Mouse (Mus musculus): ENCODE results near the gene Inpp5f. TPM values are rescaled to one million over a fixed set of nuclear protein-coding genes. Genes with fewer than 3 reads are reported as not detected.
A peak's percentile ranks its signal among the peaks of the same experiment; 100 is the strongest.

Gene Inpp5f
- total RNA-seq (2012; rRNA removed) (9.5 and 9.9 TPM in 2 replicates), polyA plus RNA-seq (2012; ENCODE audit: insufficient read depth in 1 of 2, insufficient read length in 2 of 2, low read depth in 1 of 2, low replicate concordance in 2 of 2, missing spikeins in 1 of 2) (10 to 100 TPM in 1 of 2 experiments, not detected in 1; 14.3 TPM)

DNA sequence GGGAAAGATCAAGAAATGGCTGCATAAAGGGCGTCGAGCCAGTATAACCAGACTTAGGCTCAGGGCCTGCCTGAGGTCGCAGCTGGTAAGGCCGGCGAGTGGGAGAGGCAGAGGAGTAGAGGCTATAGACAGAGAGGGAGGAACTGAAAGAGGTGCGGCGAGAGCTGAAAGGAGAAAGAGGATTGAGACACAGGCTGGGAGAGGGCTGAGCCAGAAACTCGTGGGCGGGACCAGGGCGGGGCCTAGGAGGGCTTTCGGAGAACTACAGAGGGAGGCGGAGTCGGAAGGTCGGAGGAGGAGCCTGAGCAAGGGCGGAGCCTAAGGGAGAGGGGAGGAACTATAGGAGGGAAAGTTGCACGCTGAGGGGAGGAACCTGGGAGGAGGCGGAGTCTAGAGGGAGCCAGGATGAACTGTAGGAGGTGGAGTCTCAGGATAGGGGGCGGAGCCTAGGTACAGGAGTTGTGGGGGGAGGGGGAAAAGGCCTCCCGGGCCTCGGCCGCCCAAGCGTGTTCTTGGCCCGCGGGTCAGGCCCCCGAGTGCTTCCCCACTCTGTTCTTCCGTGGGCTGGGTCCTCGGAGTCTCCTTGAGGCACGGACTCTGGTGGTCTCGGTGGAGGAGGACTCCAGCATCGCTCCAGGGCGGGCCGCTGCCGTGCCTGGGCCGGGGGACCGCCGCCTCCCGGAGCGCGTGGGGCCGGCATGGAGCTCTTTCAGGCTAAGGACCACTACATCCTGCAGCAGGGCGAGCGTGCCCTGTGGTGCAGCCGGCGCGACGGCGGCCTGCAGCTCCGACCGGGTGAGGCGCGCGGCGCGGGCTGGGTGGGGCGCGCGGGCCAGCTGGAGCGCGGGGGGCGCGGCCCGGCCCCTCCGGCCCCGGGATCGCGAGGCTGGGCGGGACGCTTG is at the start of gene Inpp5f:
TSS of gene Inpp5f (plus strand) at position 432 of the 902 bp plus-strand sequence.
- TF ChIP-seq TBP (IDR thresholded peaks at IDR 0.05; ENCODE audit: low read depth, low read length) (peak; percentile 78), TCF12 (IDR thresholded peaks at IDR 0.05; ENCODE audit: low read depth, low read length) (peak; percentile 64), GATA1 (IDR thresholded peaks at IDR 0.05; ENCODE audit: low read depth, low read length) (no peak), HCFC1 (IDR thresholded peaks at IDR 0.05; ENCODE audit: low read depth, low read length) (peak; percentile 51; the same call in 1 of the 2 replicates), SIN3A (IDR thresholded peaks at IDR 0.05; ENCODE audit: low read length) (peak; percentile 6), ZC3H11A (IDR thresholded peaks at IDR 0.05; ENCODE audit: low read depth, low read length) (no peak), GABPA (IDR thresholded peaks at IDR 0.05; ENCODE audit: low read depth, low read length) (no peak), USF2 (IDR thresholded peaks at IDR 0.05; ENCODE audit: borderline replicate concordance in 1 of 2, insufficient read depth in 1 of 2, low read depth in 1 of 2, low read length in 2 of 2) (no peak), MYB (IDR thresholded peaks at IDR 0.05; ENCODE audit: low read depth, low read length) (no peak), E2F4 (IDR thresholded peaks at IDR 0.05; ENCODE audit: borderline replicate concordance, low read depth, low read length) (no peak), BHLHE40 (IDR thresholded peaks at IDR 0.05; ENCODE audit: borderline replicate concordance, low read depth, low read length) (no peak), ZNF384 (IDR thresholded peaks at IDR 0.05; ENCODE audit: low read depth, low read length) (no peak), ZMIZ1 (IDR thresholded peaks at IDR 0.05; ENCODE audit: low read depth, low read length) (peak; percentile 84), MAFK (IDR thresholded peaks at IDR 0.05; ENCODE audit: borderline replicate concordance, low read depth, low read length) (no peak), NELFE (IDR thresholded peaks at IDR 0.05; ENCODE audit: low read depth, low read length) (peak; percentile 73), CHD2 (IDR thresholded peaks at IDR 0.05; ENCODE audit: low read length) (peak; percentile 25; the same call in 1 of the 2 replicates), MYC (IDR thresholded peaks at IDR 0.05; ENCODE audit: low read depth, low read length) (0 out of 2 replicates have a peak, but pooled peaks have one; percentile 48), USF1 (IDR thresholded peaks at IDR 0.05; ENCODE audit: low read depth, low read length) (peak; percentile 2; the same call in 1 of the 2 replicates), UBTF (IDR thresholded peaks at IDR 0.05; ENCODE audit: borderline replicate concordance, insufficient read depth, low read depth, low read length) (no peak), EP300 (IDR thresholded peaks at IDR 0.05; ENCODE audit: low read depth in 1 of 2, low read length in 2 of 2) (no peak), POLR2A (IDR thresholded peaks at IDR 0.05; ENCODE audit: control insufficient read depth in 1 of 2, insufficient read depth in 1 of 2, low read depth in 1 of 2, low read length in 2 of 2, poor library complexity in 1 of 2) (peak; percentile 39 to 85; a peak in 3 of 4 replicates), RCOR1 (IDR thresholded peaks at IDR 0.05; ENCODE audit: low read depth, low read length) (no peak), ZKSCAN1 (IDR thresholded peaks at IDR 0.05; ENCODE audit: low read depth, low read length) (no peak), POLR2AphosphoS5 (IDR thresholded peaks at IDR 0.05; ENCODE audit: borderline replicate concordance, low read depth, low read length) (0 out of 2 replicates have a peak, but pooled peaks have one; percentile 12), MEF2A (IDR thresholded peaks at IDR 0.05; ENCODE audit: extremely low read depth, insufficient replicate concordance, low read depth, low read length, poor library complexity, severe bottlenecking) (no peak), MXI1 (IDR thresholded peaks at IDR 0.05; ENCODE audit: low read depth, low read length) (peak; percentile 76; the same call in 1 of the 2 replicates), TAL1 (IDR thresholded peaks at IDR 0.05; ENCODE audit: low read length) (no peak), SMC3 (IDR thresholded peaks at IDR 0.05; ENCODE audit: low read depth, low read length) (no peak), ETS1 (IDR thresholded peaks at IDR 0.05; ENCODE audit: low read depth, low read length) (0 out of 2 replicates have a peak, but pooled peaks have one; percentile 4), MAX (IDR thresholded peaks at IDR 0.05; ENCODE audit: low read length) (peak; percentile 49), MAZ (IDR thresholded peaks at IDR 0.05; ENCODE audit: low read depth, low read length) (peak; percentile 63; the same call in 1 of the 2 replicates)
- DNase-seq (ENCODE audit: low read depth, low spot score), result peak; percentile 97
- peaks cover 7 to 10% of the 10 kb centered on the region in 2 experiments for H3K4me1 ChIP-seq (ENCODE audit: control insufficient read depth in 1 of 2, insufficient read depth in 2 of 2, low read length in 2 of 2)
- no peaks in the 10 kb centered on the region for H3K27me3 ChIP-seq (ENCODE audit: control insufficient read depth in 1 of 2, insufficient read depth in 2 of 2, low read length in 2 of 2)
- peaks cover 0 to 10% of the 10 kb centered on the region in 2 experiments; a peak in 2 of 4 replicates for H3K36me3 ChIP-seq (ENCODE audit: control insufficient read depth in 1 of 2, insufficient read depth in 2 of 2, low read length in 2 of 2)
- H3K79me2 ChIP-seq (ENCODE audit: control insufficient read depth, insufficient read depth, low read length, poor library complexity), result peaks cover 18% of the 10 kb centered on the region
- no peaks in the 10 kb centered on the region for H3K9me3 ChIP-seq (replicated peaks; ENCODE audit: insufficient read depth, low read length)
- H3K4me3 ChIP-seq (ENCODE audit: control insufficient read depth in 1 of 2, insufficient read depth in 1 of 2, low read depth in 2 of 2, low read length in 2 of 2), result peak within 1 kb of the TSS; percentile 91 to 96
- H3K27ac ChIP-seq (ENCODE audit: control insufficient read depth, low read depth, low read length), result peak within 1 kb of the TSS; percentile 98
- peak within 1 kb of the TSS; percentile 89 for H3K9ac ChIP-seq (ENCODE audit: control insufficient read depth, low read depth, low read length, poor library complexity, severe bottlenecking)
